Mouse (Mus musculus): Measurements from ENCODE around the gene Ampd2.
A peak's percentile ranks its signal among the peaks of the same experiment; 100 is the strongest.

Ampd2 gene

GRCm38 (mm10) chr3:108068826-108069225, 17.6 kb downstream of the Ampd2 start:
- DNase-seq, result no peak

DNA sequence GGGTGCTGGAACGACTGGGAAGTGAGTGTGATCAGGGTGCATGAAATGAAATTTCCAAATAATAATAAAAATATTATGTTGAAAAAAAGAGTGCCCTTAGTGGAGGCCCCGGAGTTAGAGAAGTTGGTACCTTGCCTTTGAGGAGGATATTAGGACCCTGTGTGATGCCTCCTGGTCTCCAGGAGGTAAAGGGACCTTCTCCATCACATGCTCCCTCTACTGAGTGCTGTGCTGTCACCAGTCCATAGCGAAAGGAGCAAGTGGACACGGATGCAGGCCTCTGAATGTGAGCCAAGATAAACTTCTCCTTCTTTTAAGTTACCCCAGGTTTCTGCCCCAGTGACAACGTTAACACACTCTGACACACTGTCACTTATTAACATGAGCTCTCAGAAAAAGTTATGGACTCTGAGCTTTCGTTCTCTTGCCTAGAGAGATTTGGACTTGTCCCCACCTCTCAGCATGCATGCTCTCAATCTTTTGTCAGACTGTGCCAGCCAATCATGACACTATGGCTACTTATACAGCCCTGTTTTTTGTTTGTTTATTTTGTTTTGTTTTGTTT, 19.0 kb downstream of the Ampd2 start:
- peak; percentile 90 for DNase-seq

DNA sequence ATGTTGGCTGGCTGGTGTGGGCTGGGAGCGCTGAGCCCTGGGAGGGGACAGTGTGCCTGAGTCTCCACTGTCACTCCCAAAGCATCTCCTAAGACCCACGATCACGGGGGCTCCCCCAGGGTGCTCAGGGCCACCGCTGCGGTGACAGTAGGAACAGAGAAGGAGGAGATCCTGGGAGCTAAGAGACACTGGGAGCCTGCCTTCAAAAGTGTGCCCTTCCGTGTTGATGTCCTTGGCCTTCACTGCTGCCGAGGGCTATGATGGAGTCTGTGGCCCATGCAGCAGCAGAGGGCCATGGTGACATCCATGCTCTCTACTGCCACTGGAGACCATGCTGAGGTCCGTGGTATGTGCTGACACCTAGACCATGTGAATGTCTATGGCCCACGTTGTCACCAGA, 20.9 kb downstream of the Ampd2 start:
- no peak for DNase-seq

GRCm38 (mm10) chr3:108064672-108065071, 21.8 kb downstream of the Ampd2 start:
- DNase-seq, result no peak

- DNase-seq, result no peak
These were observed 23.8 kb downstream of the Ampd2 start for GRCm38 (mm10) chr3:108062648-108063047.

- DNase-seq, result peak; percentile 77
These were observed 25.0 kb downstream of the Ampd2 start for GRCm38 (mm10) chr3:108061420-108061819.

GRCm38 (mm10) chr3:108050493-108050892, 36.0 kb downstream of the Ampd2 start:
- no peak for DNase-seq

- DNase-seq, result no peak
These were observed 38.1 kb downstream of the Ampd2 start for GRCm38 (mm10) chr3:108048306-108048705.

DNA sequence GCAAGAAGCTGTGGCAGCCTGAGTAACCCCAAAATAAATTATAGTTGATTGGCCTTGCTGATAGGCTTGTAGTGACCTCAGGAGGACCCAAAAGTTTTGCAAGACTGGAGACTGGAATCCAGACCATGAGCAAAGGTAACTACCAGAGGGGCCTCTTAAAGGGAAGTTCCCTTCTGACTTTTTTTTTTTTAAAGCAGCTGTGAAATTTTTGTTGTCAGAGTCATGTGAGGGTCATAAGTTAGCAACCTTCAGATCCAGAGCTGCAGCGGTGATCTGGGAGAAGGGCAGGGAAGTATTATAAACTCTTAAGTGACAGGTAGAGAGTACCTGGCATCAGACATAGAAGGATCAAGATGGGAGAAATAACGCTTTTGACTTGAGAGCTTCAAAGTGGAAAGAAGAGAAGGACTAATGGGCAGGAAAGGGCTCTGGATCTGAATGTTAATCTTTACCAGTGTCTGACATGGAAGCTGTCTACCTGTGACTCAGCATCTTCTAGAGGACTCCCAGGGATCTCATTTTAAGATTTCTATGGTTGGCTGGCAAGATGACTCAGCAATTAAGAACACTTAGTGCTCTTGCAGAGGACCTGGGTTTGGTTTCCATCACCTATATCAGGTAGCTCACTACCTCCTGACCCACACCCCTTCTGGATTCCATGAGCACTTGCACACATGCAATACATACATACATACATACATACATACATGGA, 39.4 kb downstream of the Ampd2 start:
- no peak for DNase-seq

GRCm38 (mm10) chr3:108044394-108045140, 41.9 kb downstream of the Ampd2 start, which contains the start of gene Gstm4:
Gstm4 (minus strand) TSS chr3:108044894.
- peak; percentile 95 for DNase-seq

GRCm38 (mm10) chr3:108033156-108033555, 53.3 kb downstream of the Ampd2 start:
- no peak for DNase-seq

DNA sequence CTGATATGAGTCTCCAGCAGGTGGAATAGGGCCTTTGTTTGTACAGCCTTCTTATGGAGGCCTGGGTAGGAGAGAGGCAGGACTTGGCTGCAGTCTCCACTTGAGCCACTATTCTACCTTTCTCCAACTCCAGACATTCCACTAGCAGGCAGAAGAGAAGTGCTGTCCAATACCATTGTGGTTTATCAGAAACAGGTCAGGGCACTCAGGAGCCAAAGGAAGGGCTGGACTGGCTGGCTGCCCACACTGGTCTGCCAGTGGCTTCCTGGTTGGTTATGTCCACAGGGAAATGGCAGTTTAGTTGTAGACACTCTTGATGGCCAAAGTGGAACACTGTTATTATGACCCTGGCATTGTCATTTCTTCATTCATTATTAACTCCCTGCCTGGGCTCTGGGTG, 54.3 kb downstream of the Ampd2 start:
- no peak for DNase-seq

GRCm38 (mm10) chr3:108028641-108029365, 57.6 kb downstream of the Ampd2 start:
- peak; percentile 77 for DNase-seq

GRCm38 (mm10) chr3:108026597-108026996, 59.9 kb downstream of the Ampd2 start:
- no peak for DNase-seq

- no peak for DNase-seq
These were observed 60.4 kb downstream of the Ampd2 start for GRCm38 (mm10) chr3:108026049-108026448.

DNA sequence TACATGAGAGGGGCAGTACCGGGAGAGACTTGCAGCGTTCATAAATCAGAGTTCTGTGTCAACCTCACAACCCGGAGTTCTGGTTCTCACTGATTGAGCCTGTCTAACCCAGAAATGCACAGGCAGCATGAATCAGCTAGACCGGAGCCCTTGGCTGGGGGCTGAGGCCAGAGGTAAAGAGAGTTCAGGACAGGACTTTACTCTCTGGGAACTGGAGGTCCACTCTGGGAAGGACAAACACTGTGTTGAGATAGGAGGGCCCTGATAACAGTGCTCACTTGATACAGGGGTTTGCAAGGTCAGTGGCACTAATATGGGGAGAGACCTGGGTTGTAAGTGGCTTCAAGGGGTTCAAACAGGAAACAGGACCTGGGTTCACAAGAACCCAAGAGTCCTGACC, 61.1 kb downstream of the Ampd2 start:
- DNase-seq, result peak; percentile 55

All from kidney, adult 9 months (tissue).